Mouse (Mus musculus) cerebellum, adult 2 months (tissue): ENCODE data around the gene Tnfsf10. TPM values are rescaled to one million over a fixed set of nuclear protein-coding genes. Genes with fewer than 3 reads are reported as not detected.

Experiments used
- DNase-seq, 2 experiments: peaks; one replicate each; pipeline ENCODE4 v3.0.0; 2021
- H3K27ac ChIP-seq: fragments of 200-500 bp; 2 replicates; pipeline ENCODE4 v1.5.1; 2012; ENCODE audit warnings: low read length, control low read depth, inconsistent platforms; ENCODE audit not compliant: insufficient read depth
- H3K27me3 ChIP-seq: fragments of 200-500 bp; 2 replicates; pipeline ENCODE4 v1.6.1; 2012; ENCODE audit warnings: inconsistent platforms, mild to moderate bottlenecking, low read length, moderate library complexity; ENCODE audit not compliant: control insufficient read depth, insufficient read depth
- H3K4me1 ChIP-seq: fragments of 200-500 bp; 2 replicates; pipeline ENCODE4 v1.6.1; 2011; ENCODE audit warnings: low read length; ENCODE audit not compliant: control insufficient read depth, insufficient read depth
- H3K4me3 ChIP-seq: fragments of 200-500 bp; replicated peaks from 2 replicates; pipeline ENCODE3; 2011; ENCODE audit warnings: mild to moderate bottlenecking, low read depth, low read length, control low read depth; ENCODE audit not compliant: insufficient read depth
- CTCF ChIP-seq: fragments of 200-500 bp; IDR thresholded peaks from 2 replicates; pipeline ENCODE4 v1.5.1; 2011; ENCODE audit warnings: low read depth, mild to moderate bottlenecking, control low read depth, low read length, moderate library complexity, borderline replicate concordance; ENCODE audit not compliant: insufficient read depth
- POLR2A ChIP-seq: fragments of 200-500 bp; IDR thresholded peaks from 2 replicates; pipeline ENCODE4 v1.6.1; 2011; ENCODE audit warnings: low read length, control low read depth, borderline replicate concordance; ENCODE audit not compliant: insufficient read depth
- WGBS: fragments of 180-500 bp; shearing (Covaris S2); methylation state at CpG from one replicate; pipeline ENCODE4 v1.1.7; 2018; 5-methylcytosine and 5-hydroxymethylcytosine counted together
- polyA plus RNA-seq: library from polyadenylated mRNA; depleted of rRNA; stranded (reverse); fragments of >200 nt; gene quantifications from 2 replicates; pipeline ENCODE4 v1.2.3, GENCODE M21; 2012

Tnfsf10 gene
- polyA plus RNA-seq, 1 experiment = 2.0 TPM

GRCm38 (mm10) chr3:27293645-27294385, 23.0 kb upstream of the Tnfsf10 start:
- no peak overlapping the region for H3K4me3 ChIP-seq
- H3K4me1 ChIP-seq = no peaks in the 10 kb centered on the region
- 59% methylated on average over 7 of the region's 7 CpGs for WGBS
- DNase-seq = no peak
- H3K27me3 ChIP-seq = no peaks in the 10 kb centered on the region
- TF ChIP-seq POLR2A = no peak
- TF ChIP-seq CTCF = no peak
- no peak overlapping the region for H3K27ac ChIP-seq

- TF ChIP-seq POLR2A (no peak), CTCF (no peak)
- Histone ChIP-seq H3K4me3 (no peak overlapping the region), H3K27me3 (no peaks in the 10 kb centered on the region), H3K27ac (no peak overlapping the region), H3K4me1 (no peaks in the 10 kb centered on the region)
- 37% methylated on average over 4 of the region's 4 CpGs for WGBS
- DNase-seq = no peak
Measured at GRCm38 (mm10) chr3:27300451-27300850, 16.4 kb upstream of the Tnfsf10 start.

GRCm38 (mm10) chr3:27302339-27303022, 14.3 kb upstream of the Tnfsf10 start:
- DNase-seq = no peak
- TF ChIP-seq CTCF (no peak), POLR2A (no peak)
- no peaks in the 10 kb centered on the region for H3K4me1 ChIP-seq
- H3K4me3 ChIP-seq = no peak overlapping the region
- no peak overlapping the region for H3K27ac ChIP-seq
- H3K27me3 ChIP-seq = no peaks in the 10 kb centered on the region
- 88% methylated on average over 9 of the region's 9 CpGs for WGBS

GRCm38 (mm10) chr3:27306815-27307214, 10.0 kb upstream of the Tnfsf10 start:
- TF ChIP-seq POLR2A (no peak), CTCF (no peak)
- Histone ChIP-seq H3K4me1 (no peaks in the 10 kb centered on the region), H3K27ac (no peak overlapping the region), H3K4me3 (no peak overlapping the region), H3K27me3 (no peaks in the 10 kb centered on the region)
- WGBS = 55% methylated on average over 10 of the region's 10 CpGs
- DNase-seq = no peak

GRCm38 (mm10) chr3:27310973-27311372, 5.9 kb upstream of the Tnfsf10 start:
- no peaks in the 10 kb centered on the region for H3K27me3 ChIP-seq
- DNase-seq = no peak

GRCm38 (mm10) chr3:27311475-27311874, 5.4 kb upstream of the Tnfsf10 start:
- Histone ChIP-seq H3K27ac (no peak overlapping the region), H3K4me1 (no peaks in the 10 kb centered on the region), H3K27me3 (no peaks in the 10 kb centered on the region), H3K4me3 (no peak overlapping the region)
- 96% methylated on average over 4 of the region's 4 CpGs for WGBS
- no peak for DNase-seq
- no peak for TF ChIP-seq POLR2A
- TF ChIP-seq CTCF = no peak

More at GRCm38 (mm10) chr3:27310973-27311372, 5.9 kb upstream of the Tnfsf10 start:
- WGBS = 61% methylated on average over 7 of the region's 7 CpGs
- H3K4me1 ChIP-seq = no peaks in the 10 kb centered on the region
- TF ChIP-seq CTCF (no peak), POLR2A (no peak)
- no peak overlapping the region for H3K4me3 ChIP-seq
- H3K27ac ChIP-seq = no peak overlapping the region

GRCm38 (mm10) chr3:27314506-27315164, 2.2 kb upstream of the Tnfsf10 start:
- no peak for DNase-seq
- 62% methylated on average over 2 of the region's 2 CpGs for WGBS
- Histone ChIP-seq H3K4me3 (no peak overlapping the region), H3K4me1 (no peaks in the 10 kb centered on the region), H3K27ac (no peak overlapping the region), H3K27me3 (no peaks in the 10 kb centered on the region)
- TF ChIP-seq POLR2A = no peak
- no peak for TF ChIP-seq CTCF
